Mouse (Mus musculus) C2C12 (cell line): ENCODE measurements around the gene Zbtb18.

Experiments used
- CTCF ChIP-seq: IDR thresholded peaks from one replicate; pipeline ENCODE4 v1.5.1; 2011; ENCODE audit not compliant: control insufficient read depth, insufficient read depth, insufficient read length
- MAX ChIP-seq: IDR thresholded peaks from one replicate; pipeline ENCODE4 v1.6.1; 2011; ENCODE audit warnings: mild to moderate bottlenecking, control low read depth

DNA sequence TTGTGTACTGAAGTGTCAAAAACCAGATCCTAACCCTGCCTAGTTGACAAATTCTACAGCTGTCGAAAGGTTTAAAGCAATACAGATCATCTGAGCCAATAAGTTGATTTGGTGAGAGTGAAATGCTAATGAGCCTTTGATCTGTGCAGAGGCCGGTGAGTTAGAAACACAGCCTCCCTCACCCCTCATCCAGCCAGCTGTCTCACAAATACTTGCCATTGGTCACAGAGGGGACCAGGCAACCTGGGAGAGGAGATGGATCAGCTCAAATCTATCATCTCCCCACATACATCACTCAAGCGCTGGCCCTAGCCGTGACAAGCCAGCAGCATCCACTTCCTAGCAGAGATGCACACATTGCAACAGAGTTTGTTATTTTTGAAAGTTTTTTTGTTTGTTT lies 48.7 kb downstream of the Zbtb18 start:
- TF ChIP-seq MAX (no peak), CTCF (no peak)
